Mouse (Mus musculus) thymus, postnatal 0 days (tissue): ENCODE results near the gene Rpl28. TPM values are rescaled to one million over a fixed set of nuclear protein-coding genes. Genes with fewer than 3 reads are reported as not detected.
A peak's percentile ranks its signal among the peaks of the same experiment; 100 is the strongest.
"Not testable (repeated sequence)": the region's sequence is repeated elsewhere in the genome, so short reads cannot be mapped to it uniquely, and the experiment has no call there.

ENCODE experiments used
- DNase-seq: peaks from one replicate; pipeline ENCODE4 v3.0.0-alpha.2; 2015; ENCODE audit warnings: low spot score
- polyA plus RNA-seq: library from polyadenylated mRNA; unstranded; fragments of >200 nt; fragmentation: Nextera tagmentation; extraction: Ambion mirVana; gene quantifications from 2 replicates; pipeline ENCODE4 v1.2.1, GENCODE M21; 2015

The Rpl28 gene
- polyA plus RNA-seq, 1 experiment from 2014 or later = 590 TPM

GRCm38 (mm10) chr7:4782759-4783158, 9.9 kb upstream of the Rpl28 start, which contains the start of the genes Il11 and Tmem190:
Gene Il11, minus strand, starts transcription at chr7:4782859.
Gene Tmem190, plus strand, starts transcription at chr7:4782937.
- DNase-seq = no peak

- no peak for DNase-seq
Measured at GRCm38 (mm10) chr7:4783667-4784268, 8.9 kb upstream of the Rpl28 start.

DNA sequence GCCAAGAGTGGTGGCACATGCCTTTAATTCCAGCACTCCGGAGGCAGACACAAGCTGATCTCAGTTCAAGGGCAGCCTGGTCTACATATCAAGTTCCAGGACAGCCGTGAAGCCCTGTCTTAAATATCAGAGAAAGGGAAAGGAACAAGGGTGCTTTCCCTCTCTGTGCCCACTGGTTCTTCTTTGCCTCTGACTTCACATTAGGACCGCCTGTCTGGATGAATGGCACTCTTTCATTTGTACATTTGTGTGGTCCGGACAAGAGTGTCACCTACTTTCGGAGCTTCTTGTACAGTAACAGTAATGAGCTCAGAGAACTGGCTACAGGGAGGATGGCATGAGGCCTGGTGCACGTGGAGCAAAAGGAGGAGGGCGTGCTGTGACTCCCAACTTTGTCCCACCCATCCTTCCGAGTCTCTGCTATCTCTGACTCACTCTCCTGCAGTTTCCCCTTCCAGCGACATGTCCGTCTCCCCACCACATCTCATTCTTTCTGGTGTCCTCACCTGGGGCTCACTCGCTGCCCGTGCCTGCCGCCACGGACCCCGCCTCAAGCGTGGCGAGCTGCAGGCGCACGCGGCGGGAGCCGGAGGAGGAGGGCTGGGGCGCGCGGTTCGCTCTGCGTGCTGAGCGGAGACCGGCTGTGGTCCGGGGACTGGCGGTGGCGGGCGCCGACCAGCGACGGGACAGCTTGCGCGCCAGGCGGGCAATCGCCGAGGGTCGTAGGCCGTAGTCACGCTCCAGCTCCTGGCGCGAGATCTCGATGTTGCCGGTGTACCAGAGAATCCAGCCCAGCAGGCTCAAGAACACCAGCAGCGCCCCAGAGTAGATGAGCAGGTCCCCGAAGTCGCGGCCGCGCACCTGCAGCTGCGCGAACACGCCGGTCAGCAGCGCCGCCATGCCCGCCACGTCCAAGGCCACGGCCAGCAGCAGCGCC, 3.9 kb upstream of the Rpl28 start:
- peak; percentile 32 for DNase-seq

DNA sequence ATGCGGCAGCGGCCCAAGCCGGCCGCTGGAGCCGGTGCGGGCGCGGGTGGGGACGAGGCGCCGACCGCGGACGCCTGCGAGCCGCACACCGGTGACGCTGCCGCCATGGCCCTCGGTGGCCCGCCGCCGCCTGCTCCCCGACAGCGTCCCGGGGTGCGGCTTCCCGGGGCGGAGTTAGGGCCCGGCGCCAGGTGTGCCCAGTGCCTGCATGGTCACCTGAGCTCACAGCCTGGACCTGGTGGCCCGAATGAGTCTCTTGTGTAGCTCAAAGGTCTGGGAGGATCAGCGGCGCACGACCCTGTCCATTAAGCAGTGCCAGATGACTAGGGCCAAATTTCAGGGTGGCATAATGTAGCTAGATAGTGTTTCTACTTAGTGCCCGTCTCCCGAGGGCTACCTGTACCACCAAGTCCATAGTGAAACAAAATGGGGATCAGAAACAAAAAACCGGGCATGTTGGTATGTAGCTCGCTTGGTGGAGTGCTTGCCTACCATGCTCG, 3.2 kb upstream of the Rpl28 start, which contains the start of gene Tmem238:
Gene Tmem238 (minus strand): TSS at position 221 of the 500 bp plus-strand sequence.
- peak; percentile 19 for DNase-seq

DNA sequence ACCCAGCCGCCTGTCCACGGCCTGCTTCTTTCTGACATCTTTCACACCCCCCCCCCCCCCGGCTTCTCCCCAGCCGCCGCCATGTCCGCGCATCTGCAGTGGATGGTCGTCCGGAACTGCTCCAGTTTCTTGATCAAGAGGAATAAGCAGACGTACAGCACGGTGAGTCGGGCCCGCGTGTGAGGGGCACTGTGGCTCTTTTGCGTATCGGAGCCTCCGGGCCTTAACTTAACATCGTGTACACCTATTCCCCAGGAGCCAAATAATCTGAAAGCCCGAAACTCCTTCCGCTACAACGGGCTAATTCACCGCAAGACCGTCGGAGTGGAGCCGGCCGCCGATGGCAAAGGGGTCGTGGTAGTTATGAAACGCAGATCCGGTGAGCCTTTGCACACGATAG, 574 bp downstream of the Rpl28 start:
- DNase-seq = not testable (repeated sequence)

DNA sequence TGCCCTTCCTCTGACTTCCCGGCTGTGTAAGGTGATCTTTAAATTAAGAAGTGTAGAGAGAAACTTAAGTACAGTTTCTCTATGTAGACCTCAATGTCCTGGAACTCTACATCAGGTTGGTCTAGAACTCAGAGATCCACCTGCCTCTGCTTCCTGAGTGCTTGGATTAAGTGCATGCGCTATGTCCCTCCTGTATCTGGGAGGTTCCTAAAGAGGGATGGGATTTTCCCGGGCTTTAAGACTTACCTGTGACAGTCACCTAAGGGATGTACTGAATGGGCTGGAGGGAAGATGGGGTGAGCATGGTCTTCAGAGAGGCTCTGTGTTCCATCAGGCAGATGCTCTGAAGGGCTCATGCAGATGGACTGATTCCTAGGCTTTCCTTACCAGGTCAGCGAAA, 1.0 kb downstream of the Rpl28 start:
- DNase-seq = no peak

- no peak for DNase-seq
Measured at GRCm38 (mm10) chr7:4794631-4795168, 2.0 kb downstream of the Rpl28 start.

GRCm38 (mm10) chr7:4795767-4796433, 3.2 kb downstream of the Rpl28 start:
- DNase-seq = peak; percentile 51

- DNase-seq = no peak
Measured at GRCm38 (mm10) chr7:4802247-4802646, 9.6 kb downstream of the Rpl28 start.

DNA sequence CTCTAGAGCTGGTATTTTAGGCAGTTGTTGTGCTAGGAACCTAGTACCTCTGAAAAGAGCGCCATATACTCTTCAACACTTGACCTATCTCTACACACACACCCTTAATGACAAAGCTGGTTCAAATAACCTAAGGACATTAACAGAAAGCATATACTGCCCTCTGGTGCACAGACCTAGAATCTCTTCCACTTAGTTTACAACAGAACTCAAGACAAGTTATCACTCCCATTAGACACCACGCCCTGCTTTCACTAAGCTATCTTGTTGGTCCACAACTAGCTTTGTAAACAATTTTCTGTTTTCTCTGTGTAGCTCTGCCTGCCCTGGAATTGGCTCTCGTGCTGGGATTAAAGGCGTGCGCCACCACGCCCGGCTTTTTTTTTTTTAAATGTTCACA, 14.0 kb downstream of the Rpl28 start:
- DNase-seq = peak; percentile 57

DNA sequence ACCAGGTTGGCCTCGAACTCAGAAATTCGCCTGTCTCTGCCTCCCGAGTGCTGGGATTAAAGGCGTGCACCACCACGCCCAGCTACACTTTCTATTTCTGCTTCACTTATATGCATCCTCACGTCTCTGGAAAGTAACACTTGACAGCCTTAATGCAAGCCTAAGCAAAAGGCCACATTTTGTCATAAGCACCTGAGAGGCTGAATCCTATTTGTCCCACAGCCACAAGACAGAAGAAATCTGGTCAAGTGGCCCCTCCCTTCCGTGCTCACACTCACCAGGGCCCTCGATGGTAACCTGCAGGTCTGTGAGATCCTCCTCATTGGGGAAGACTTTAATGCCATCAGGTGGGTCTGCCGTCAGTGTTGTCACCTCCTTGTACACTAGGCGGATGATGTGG, 18.5 kb downstream of the Rpl28 start:
- not testable (repeated sequence) for DNase-seq

DNA sequence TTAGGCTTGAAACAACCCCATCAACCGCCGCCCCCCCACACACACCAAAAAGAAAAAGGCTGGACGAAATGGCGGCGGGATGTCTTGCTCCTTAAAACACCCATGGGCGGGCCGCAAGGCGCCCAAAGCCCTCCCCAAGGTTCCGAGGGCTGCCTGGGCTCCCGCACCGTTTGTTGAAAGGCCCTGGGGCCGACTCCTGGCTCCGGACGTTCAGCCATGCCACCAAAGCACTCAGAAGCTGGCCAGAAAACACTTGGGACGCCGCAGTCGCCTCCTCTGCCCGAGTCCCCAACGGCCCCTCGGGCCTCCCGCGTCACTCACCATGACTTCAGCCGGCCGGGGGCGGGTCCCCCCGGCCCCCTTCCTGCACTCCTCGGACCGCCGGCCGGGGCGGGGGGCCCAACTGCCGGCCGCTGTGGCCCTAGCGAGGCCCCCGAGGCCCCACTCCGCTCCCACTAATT, 19.2 kb downstream of the Rpl28 start:
- peak; percentile 49 for DNase-seq

DNA sequence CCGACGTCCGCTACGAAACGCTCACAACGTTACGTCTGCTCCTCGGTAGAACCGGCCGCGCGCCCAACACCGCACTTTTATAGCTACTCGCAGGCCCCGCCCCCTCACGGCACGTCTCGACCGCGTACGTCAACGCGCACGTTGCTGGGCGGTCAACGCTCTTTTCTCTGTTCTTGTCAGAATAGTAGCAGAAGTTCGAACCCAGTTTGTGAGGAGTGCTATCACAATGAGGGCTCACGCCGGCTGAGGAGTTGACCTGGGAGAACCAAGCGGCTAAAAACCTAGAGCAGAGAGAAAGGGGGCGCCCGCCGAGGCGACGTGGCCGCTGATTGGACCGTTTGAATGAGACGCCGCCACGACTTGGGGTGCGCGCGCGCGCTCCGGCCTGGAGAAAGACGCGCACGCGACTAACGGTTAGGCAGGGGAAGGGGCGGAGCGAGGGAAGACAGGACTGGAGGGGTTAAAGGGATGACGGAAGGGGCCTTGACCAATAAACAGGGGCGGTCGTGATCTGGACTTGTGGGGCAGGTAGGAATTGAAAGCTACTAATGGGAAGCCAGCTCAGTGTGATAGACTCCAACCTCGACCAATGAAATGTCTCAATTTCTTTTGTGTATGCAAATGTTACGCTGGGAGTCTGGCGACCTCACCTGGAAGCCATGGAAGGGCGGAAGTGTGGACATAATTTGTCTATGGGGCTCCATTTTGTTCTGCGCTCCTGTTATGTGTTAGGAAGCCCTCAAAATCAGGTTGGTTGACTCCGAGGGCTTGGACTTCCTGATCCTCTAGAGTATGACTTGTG, 19.8 kb downstream of the Rpl28 start, which contains the start of gene Ube2s:
Gene Ube2s (minus strand): TSS at position 288 of the 802 bp plus-strand sequence.
- peak; percentile 100 for DNase-seq

GRCm38 (mm10) chr7:4813105-4813791, 20.6 kb downstream of the Rpl28 start:
- no peak for DNase-seq

GRCm38 (mm10) chr7:4816559-4816958, 23.9 kb downstream of the Rpl28 start:
- DNase-seq = peak; percentile 77

DNA sequence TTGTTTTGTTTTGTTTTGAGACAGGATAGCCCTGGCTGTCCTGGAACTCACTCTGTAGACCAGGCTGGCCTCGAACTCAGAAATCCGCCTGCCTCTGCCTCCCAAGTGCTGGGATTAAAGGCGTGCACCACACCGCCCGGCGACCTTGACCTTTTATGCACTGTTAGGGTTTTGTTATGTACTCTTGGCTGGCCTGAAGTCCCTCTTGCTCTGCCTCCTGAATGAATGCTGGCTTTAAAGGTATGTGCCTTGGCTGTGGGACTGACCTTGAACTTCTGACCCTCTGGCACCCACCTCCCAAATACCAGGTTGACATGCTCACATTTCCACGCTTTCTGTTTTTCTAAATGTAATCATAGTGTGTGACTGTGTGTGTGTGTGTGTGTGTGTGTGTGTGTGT, 28.3 kb downstream of the Rpl28 start:
- DNase-seq = not testable (repeated sequence)

DNA sequence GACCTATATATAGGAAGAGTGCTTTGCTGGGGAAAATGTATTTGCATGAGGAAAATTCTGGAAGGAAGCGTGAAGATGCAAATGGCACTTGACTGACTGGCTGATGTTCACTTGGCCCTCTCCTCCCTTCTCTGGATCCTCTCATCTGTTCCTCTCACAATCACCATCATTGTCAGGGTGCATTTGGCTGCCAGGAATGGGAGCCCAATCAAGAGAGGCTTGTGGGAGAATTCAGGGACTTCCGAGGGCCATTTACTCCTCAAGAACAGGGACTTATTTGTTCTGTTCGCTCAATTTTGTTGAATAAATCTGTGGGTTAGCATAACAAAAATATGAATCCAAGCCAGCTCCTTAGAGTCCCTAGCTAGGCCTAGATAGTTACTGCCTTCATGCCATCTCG, 29.0 kb downstream of the Rpl28 start:
- DNase-seq = no peak

DNA sequence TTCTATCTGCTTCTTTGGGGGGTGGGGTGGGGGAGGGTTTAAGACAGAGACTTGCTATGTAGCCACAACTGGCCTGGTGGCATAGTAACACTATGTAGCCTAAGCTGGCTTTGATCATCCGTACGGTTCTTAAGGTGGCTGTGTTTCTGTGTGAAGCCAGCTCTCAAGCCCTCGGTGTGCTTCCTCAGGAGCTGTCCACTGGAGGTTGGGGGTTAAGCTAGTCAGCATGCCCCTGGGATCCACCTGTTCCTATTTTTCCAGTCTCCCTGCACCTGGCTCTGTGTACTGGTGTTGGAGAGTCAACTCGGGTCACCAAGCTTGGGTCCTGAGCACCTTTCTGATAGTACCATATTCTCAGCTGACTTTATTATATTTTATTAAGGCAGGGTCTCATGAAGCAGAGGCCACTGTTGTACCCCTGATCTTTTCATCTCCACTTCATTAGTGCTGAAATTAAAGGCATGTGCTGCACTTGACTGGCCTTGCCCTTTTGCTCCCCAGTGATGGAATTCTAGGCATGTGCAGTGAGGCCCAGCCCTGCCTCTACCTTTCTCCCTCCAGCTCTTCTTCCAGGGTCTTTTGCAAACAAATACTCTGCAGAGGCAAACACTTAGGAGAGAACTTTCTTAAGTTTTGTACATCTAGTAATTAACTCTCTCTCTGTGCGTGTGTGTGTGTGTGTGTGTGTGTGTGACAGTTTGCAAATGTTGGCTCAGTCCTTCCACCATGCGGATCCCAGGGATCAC, 29.7 kb downstream of the Rpl28 start:
- DNase-seq = no peak

DNA sequence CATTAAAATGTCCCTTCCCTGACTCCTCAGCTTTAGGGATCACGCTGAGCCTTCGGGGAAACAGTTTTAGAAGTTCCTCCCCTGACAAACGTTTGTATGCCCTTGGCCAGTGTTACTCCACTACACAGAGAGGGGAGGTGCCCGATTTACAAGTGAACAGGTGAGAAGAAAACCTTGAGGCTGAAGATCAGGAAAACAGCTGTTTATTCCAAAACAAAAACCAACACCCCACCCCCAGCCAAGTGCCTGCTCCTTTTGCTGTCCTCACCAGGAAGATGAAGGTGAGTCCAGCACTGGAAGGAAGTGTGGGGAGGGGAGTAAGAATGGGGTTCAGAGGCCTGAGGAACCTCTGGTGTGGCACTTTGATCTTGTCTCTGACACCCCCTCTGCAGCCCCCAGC, 32.7 kb downstream of the Rpl28 start:
- no peak for DNase-seq
